Mouse (Mus musculus) splenic B cell, adult 2 months (primary cell): ENCODE results near the gene Sbno2.

Experiments
- DNase-seq: peaks from one replicate; pipeline ENCODE4 v3.0.0-alpha.2; 2011; ENCODE audit warnings: low read depth, low spot score
- H3K27me3 ChIP-seq: 2 replicates; pipeline ENCODE4 v1.6.1; 2012; ENCODE audit warnings: mild to moderate bottlenecking, low read length, moderate library complexity, mixed read lengths; ENCODE audit not compliant: control insufficient read depth, poor library complexity, insufficient read depth, severe bottlenecking
- H3K36me3 ChIP-seq: 2 replicates; pipeline ENCODE4 v1.6.1; 2012; ENCODE audit warnings: mild to moderate bottlenecking, low read length, moderate library complexity, mixed read lengths; ENCODE audit not compliant: control insufficient read depth, poor library complexity, insufficient read depth, severe bottlenecking

Gene Sbno2

DNA sequence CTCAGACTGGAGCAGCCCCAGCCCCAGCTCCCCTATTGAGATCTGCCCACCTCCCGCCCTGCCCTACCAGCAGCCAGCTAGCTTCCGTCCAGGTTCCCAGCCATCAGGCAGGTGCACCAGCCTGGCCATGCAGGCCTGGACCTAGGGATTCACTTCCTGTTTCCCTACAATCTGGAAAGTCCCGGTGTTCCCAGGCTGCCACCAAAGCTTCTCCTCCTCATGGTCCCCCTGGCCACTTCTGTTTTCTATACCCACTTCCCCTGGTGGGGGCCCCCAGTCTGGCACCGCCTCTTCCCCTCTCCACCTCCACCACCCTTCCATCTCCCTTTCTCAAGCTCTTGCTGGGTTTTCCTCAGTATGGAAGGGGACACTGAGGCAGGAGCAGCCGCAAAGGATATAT is at the start of gene Sbno2:
Gene Sbno2 (minus strand): TSS at position 112 of the 400 bp plus-strand sequence.
- DNase-seq: peak; percentile 71
- Histone ChIP-seq H3K27me3 (no peaks in the 10 kb centered on the region), H3K36me3 (no peaks in the 10 kb centered on the region)

DNA sequence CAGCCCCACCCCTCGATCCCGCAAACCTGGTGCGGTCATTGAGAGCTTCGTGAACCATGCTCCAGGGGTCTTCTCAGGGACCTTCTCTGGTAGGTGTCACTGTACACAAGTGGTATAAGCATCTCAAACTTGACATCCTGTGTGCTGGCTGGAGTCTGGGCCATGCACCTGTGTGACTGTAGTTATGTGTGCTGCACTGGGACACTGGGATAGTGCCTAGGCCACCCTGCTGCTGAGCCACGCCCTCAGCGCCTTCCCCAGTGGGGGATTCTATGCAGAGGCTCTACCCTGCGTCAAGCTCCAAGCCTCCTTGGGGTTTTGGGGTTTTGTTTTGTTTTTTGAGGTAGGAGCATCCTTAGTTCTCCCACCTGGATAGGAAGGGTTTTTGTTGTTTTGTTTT is 49.0 kb upstream of the Sbno2 start:
- DNase-seq: no peak
- Histone ChIP-seq H3K27me3 (no peaks in the 10 kb centered on the region), H3K36me3 (peaks cover 32% of the 10 kb centered on the region)

DNA sequence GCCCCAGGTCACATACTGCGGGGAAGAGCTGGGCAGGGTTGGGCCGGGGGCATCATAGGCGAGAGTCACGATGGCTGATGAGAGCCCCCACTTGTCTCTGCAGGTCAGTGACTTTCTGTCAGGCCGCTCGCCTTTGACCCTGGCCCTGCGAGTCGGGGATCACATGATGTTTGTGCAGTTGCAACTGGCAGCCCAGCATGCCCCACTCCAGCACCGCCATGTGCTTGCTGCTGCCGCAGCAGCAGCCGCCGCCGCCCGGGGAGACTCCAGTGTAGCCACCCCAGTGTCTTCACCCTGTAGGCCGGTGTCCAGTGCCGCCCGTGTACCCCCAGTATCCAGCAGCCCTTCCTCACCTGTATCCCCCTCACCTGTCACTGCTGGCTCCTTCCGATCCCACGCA is 48.3 kb upstream of the Sbno2 start:
- Histone ChIP-seq H3K27me3 (no peaks in the 10 kb centered on the region), H3K36me3 (peaks cover 32% of the 10 kb centered on the region)
- DNase-seq: no peak

DNA sequence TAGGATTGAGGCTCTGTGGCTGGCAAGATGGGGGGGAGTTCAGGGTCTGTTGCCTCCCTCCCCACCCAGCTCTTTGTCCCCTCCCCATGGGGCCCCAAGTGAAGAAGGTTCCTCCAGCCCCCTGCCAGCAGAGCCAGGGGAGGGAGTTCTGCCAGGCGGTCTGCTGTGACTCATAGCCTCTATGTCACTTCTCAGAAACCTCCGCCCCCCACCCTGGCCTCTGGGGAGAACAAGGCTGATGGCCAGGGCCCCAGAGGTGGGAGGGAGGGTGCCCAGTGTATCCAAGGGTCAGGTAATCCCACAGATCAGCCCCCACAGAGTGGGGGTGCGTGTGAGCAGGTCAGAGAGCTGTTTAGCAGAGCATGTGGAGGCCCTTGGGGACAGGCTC is 47.5 kb upstream of the Sbno2 start:
- H3K27me3 ChIP-seq: no peaks in the 10 kb centered on the region
- peak; percentile 56 for DNase-seq

DNA sequence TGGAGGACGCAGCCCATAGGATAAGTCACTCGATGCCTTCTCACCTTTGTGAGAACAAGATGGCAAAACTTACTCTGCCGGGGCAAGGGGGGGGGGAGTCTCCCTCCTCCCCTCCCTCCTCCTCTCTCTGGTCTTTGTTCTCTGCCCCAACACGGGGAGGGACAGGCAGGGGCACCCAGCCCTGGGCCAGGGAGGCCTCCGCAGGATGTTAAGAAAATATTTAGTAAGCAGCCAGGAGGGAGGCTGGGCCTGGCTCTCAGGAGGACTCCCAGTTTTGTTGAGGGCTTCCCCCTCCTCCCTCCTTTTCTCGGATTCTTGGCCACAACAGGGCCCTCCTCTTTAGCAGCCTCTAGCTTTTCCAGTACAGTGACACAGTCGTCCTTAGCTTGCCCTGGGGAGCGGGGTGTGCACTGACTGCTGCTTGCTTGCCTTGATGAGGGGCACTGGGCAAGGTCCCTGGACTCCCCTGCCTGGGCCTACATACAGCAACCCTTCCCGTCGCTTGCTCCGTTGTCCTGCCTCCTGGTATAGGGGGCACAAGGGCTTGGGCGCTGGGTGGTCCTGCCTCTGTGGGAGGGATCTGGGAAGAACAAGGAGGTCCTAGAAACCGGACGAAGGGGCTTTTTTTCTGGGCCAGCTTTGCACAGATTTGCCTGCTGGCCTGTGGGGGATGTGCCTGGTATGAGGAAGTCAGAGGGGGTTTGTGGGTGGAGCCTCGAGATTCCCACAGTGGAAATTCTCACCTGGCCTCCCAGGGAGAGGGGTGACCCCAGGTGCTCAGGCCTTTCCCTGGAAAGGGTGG is 46.9 kb upstream of the Sbno2 start:
- DNase-seq: peak; percentile 51
- peaks cover 32% of the 10 kb centered on the region for H3K36me3 ChIP-seq
- H3K27me3 ChIP-seq: no peaks in the 10 kb centered on the region

More for the DNA sequence above, 47.5 kb upstream of the Sbno2 start:
- H3K36me3 ChIP-seq: peaks cover 32% of the 10 kb centered on the region

DNA sequence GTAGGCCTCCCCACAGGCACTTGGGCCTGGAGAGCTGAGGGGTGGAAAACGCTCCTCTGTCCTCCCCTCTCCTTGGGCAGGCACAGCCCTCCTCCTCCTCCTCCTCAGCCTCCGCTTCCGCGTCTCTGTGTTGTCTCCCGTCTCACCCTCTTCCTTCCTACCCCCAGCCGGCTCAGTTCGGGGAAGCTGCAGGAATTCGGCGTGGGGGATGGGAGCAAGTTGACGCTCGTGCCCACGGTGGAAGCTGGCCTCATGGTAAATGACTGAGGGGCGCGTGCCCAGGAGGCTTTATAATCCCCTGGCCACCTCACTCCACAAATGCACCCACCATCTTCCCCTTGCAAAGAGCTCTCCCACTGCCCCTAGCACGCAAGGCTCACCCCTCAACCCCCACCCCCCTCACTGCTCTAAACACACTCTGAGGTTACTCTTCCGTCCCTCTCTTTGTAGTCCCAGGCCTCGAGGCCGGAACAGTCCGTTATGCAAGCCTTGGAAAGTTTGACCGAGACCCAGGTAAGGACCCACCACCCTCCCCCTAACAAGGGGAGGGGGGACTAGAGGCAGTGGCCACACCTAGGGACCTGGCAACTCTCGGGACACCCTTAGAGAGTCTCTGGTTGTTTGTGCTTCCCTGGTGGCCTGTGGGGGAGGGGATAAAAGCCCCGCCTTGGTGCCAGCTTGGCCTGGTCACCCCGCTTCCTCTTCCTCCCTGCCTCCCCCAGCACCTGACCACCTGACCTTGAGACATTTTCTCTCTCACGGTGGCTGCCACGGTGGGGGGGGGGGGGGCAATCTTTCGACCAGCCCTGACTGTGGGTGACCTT is 46.1 kb upstream of the Sbno2 start:
- no peaks in the 10 kb centered on the region for H3K27me3 ChIP-seq
- peaks cover 26% of the 10 kb centered on the region for H3K36me3 ChIP-seq
- DNase-seq: peak; percentile 63

DNA sequence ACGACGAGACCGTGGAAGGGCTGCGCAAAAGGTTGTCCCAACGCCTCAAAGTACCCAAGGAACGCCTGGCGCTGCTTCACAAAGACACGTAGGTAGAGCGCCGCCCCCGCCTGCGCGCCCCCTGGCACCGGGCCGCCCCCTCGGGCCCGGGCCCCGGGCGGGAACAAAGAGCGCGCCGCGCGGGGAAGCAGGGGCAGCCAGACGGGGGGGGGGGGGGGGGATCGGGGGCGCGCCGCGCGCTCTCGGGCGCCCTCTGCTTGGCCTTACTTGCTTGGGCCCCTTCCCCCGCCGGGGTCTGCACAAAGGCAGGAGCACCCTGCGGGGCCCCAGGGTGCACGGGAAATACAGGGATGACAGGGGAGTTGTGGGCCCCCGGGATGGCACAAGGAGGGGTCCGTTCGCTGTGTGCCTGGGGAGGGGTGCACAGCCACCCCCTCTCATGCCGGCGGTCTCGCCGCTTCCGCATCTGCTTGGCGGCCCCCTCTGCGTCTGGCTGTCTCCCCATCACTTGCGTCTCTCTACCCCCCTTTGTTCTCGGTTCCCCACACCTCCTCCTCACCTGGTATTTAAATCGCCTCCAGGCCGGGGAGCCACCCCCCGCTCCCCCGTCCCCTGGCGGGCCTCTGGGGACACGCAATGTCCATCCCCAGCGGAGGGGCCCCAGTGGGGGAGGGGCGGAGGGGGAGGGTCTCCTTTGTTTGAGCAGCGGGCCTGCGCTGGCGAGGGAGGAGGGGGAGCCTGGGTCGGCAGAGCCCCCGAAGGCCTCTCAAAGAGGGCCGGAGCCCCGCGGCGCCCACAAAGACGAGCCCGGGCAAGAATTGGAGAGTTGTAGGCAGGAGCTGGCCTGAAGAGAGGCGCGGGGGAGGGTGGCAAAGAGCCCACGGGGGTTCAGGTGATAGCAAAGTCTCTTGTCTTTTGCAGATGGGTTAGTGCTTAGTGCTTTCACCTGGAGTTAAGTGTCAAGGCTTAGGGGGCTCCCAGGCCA is 45.1 kb upstream of the Sbno2 start:
- H3K36me3 ChIP-seq: peaks cover 19% of the 10 kb centered on the region
- no peaks in the 10 kb centered on the region for H3K27me3 ChIP-seq
- peak; percentile 86 for DNase-seq

DNA sequence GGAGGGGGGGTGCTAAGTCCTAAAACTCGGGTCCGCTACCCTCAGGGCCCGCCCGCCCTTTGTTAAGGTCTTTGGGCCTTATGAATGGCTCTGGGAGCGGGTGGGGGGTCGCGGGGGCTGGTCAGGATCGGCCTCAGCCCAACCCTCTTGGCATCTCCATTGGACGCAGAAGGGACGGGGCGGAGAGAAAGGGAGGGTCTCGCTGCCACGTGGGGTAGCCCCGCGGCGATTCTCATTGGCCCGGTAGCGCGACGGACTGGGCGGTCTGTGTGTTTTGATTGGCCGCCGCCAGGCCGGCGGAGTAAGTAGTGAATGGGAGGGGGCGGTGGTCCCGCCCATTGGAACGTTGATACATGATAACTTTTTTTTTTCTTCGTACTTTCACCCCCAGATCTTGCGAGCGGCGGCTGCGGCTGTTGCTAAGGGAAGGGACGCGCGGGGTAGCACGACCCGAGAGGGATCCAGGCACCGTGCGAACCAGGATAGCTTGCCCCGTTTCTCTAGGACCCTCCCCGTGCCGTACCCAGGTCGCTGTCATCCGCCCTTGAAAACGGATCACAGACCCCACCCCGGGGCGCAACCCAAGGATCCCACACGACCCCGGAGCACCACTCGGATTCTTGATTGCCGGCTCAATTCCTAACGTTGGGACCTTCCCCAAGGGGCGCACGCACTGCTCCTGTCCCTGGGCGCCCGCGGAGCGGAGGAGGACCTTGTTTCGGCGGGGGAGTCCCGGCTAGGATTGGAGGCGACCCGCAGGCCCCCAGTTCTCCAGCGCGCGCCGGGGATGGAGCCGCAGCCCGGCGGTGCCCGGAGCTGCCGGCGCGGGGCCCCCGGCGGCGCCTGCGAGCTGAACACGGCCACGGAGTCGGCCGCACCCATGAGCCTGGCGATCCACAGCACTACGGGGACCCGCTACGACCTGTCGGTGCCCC is 44.2 kb upstream of the Sbno2 start:
- H3K27me3 ChIP-seq: no peaks in the 10 kb centered on the region
- peak; percentile 98 for DNase-seq
- peaks cover 17% of the 10 kb centered on the region for H3K36me3 ChIP-seq

DNA sequence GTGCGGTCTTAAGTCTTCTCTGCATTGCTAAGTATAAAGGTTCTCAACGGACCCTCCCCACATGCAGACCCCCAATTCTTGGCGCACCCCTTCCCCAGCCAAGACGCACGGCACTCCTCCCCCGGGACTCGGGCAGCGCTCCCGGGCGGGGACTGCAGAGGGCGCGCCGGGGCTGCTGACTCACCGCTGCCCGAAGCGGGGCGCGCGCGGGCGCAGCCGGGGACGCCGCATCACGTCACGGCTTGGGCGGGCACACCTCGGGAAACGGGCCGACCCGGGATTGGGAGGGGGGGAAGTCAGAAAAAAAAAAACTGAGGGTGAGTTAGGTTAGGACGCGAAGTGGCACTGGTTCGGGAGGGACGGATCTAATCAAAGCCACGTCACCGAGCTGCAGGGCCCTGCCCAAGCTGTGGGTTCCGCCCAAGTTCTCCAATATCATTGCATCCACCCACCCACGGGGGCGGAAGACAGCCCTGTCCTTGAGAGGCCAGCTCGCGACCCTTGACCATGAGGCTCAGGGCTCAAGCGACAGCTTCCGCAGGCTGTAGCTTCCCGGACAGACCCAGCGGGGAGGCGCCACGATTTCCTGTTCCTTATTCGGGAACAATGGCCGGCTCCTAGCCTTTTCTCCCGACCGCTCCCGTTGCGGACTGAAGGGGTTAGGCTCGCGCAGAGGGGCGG is 43.4 kb upstream of the Sbno2 start:
- no peaks in the 10 kb centered on the region for H3K27me3 ChIP-seq
- DNase-seq: peak; percentile 92
- peaks cover 11% of the 10 kb centered on the region for H3K36me3 ChIP-seq

DNA sequence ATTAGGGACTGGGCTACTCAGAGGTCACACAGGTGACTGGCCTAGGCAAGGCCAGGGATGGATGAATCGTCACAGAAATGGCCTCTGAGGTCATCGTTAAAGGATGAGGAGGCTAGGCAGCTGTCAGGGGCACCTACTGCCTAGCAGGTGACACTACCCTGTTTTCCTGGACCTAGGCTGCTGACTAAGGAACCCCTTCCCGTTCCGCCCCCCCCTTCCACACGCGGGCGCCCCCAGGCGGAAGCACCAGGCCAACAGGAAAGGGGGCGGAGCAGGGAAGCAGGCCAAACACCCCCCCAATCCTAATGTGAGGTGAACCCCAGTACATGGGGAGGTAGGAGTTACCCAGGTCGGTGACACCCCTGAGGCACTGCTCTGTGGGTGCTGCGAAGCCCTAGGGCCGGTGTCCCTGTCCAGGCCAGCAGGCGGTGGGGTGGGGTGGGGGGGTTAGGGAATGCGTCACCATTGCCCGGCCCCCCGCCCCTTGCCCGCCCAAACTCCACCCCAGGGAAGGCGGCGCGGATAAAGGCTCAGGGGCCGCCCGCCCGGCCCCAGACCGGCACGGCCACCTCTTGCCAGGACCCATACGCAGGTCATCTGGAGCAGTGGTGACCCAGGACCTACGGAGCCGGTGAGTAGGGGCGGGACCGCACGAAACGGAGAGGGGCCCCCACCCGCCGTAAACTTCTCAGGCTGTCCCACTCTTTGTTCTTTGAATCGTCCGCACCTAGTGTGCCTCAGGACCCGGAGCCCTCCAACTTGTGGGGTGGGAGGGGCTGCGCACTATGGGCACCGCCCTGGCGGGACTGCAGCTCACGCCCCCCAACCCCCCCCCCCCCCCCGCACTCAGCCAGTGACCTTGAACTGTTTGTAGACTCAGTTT is 42.6 kb upstream of the Sbno2 start, which contains the start of gene Midn:
Gene Midn (plus strand): TSS at position 554 of the 883 bp plus-strand sequence.
- H3K27me3 ChIP-seq: no peaks in the 10 kb centered on the region
- DNase-seq: peak; percentile 65
- peaks cover 6% of the 10 kb centered on the region for H3K36me3 ChIP-seq

DNA sequence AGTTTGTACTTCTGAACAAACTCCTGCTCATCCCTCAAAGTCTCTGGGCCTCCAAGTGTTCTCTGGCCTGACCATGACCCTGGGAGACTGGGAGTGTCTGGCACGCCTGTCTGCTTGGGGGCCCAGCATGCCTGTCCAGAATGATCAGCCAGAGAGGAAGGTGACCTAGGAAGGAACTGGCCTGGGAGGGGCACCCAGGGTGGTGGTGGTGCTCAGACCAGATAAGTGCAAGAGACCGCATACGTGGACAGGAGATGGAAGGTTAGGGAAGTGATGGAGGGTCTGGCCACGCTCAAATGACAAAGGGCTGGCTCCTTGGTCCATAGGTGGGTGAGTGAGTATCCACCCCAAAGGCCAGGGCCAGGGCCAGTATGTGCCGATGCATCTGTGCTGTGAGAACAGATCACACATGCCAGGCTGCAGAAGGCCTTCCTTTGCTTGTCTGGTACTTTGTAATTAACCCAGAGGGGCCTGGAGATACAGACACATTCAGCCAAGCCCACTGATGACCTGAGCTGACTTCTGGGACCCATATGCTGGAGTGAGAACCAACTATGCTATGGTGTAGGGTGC is 41.9 kb upstream of the Sbno2 start:
- Histone ChIP-seq H3K36me3 (peaks cover 5% of the 10 kb centered on the region), H3K27me3 (no peaks in the 10 kb centered on the region)
- DNase-seq: no peak

DNA sequence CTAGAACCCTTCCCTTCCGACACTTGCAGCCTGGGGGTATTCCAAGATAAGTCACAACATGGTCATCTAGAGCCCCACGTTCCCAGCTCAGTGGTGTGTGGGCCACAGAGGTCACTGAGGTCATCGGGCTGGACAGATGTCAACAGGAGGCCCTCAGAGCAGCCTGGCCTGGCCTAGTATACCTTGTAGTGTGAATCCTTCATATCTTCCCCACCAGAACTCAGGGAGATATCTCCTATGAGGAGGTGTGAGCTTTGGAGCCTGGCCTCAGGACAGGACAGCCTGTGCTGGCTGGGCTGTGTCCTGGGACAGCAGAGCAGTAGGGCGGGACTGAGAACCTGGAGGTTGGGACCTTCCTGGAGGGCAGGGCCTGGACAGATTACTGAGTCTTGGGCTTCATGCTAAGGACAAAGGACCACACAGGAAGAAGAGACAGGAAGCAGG is 41.2 kb upstream of the Sbno2 start:
- no peak for DNase-seq
- H3K27me3 ChIP-seq: no peaks in the 10 kb centered on the region
- peaks cover 5% of the 10 kb centered on the region for H3K36me3 ChIP-seq
